Mouse (Mus musculus): ENCODE data around the gene Ms4a6d.
"Not testable (repeated sequence)": the region's sequence is repeated elsewhere in the genome, so short reads cannot be mapped to it uniquely, and the experiment has no call there.

Gene Ms4a6d

GRCm38 (mm10) chr19:11547911-11548310 is 56.7 kb downstream of the Ms4a6d start:
- no peak for DNase-seq

GRCm38 (mm10) chr19:11544383-11544782 is 60.3 kb downstream of the Ms4a6d start:
- not testable (repeated sequence) for DNase-seq

GRCm38 (mm10) chr19:11540166-11540821 is 64.4 kb downstream of the Ms4a6d start:
- DNase-seq, result not testable (repeated sequence)

GRCm38 (mm10) chr19:11537336-11537735 is 67.3 kb downstream of the Ms4a6d start:
- DNase-seq, result no peak

All from cerebellum, adult 9-10 months (tissue).